Mouse (Mus musculus) spleen, adult 2 months (tissue): ENCODE results near the gene Sp4. TPM values are rescaled to one million over a fixed set of nuclear protein-coding genes. Genes with fewer than 3 reads are reported as not detected.

Experiments
- DNase-seq, 2 experiments: peaks; one replicate each; pipeline versions ENCODE4 v3.0.0 to v3.0.0-alpha.2; 2012 to 2021; ENCODE audit warnings: low spot score in 2 of 2, low read depth in 1 of 2
- H3K27ac ChIP-seq: fragments of 200-500 bp; 2 replicates; pipeline ENCODE4 v1.5.1; 2012; ENCODE audit warnings: low read length, inconsistent platforms; ENCODE audit not compliant: insufficient read depth
- H3K27me3 ChIP-seq: fragments of 200-500 bp; 2 replicates; pipeline ENCODE4 v1.6.1; 2012; ENCODE audit warnings: mild to moderate bottlenecking, moderate library complexity, low read length, inconsistent platforms; ENCODE audit not compliant: control insufficient read depth, insufficient read depth
- H3K36me3 ChIP-seq: fragments of 200-500 bp; 2 replicates; pipeline ENCODE4 v1.6.1; 2012; ENCODE audit warnings: mild to moderate bottlenecking, low read length, inconsistent platforms; ENCODE audit not compliant: control insufficient read depth, insufficient read depth
- H3K4me1 ChIP-seq: fragments of 200-500 bp; 2 replicates; pipeline ENCODE4 v1.6.1; 2011; ENCODE audit warnings: inconsistent platforms; ENCODE audit not compliant: control insufficient read depth, insufficient read depth, insufficient read length
- H3K4me3 ChIP-seq: fragments of 200-500 bp; 2 replicates; pipeline ENCODE4 v1.5.1; 2011; ENCODE audit warnings: mild to moderate bottlenecking, inconsistent platforms; ENCODE audit not compliant: insufficient read depth, insufficient read length; ENCODE audit errors: extremely low read depth
- CTCF ChIP-seq: fragments of 200-500 bp; IDR thresholded peaks from 2 replicates; pipeline ENCODE4 v1.5.1; 2011; ENCODE audit warnings: mild to moderate bottlenecking, inconsistent platforms; ENCODE audit not compliant: insufficient read depth, insufficient read length, insufficient replicate concordance; ENCODE audit errors: extremely low read depth
- POLR2A ChIP-seq: fragments of 200-500 bp; IDR thresholded peaks from 2 replicates; pipeline ENCODE4 v1.6.1; 2011; ENCODE audit warnings: low read depth, low read length, inconsistent platforms
- WGBS: fragments of 180-500 bp; shearing (Covaris S2); methylation state at CpG from one replicate; pipeline ENCODE4 v1.1.7; 2018; 5-methylcytosine and 5-hydroxymethylcytosine counted together
- polyA plus RNA-seq: library from polyadenylated mRNA; depleted of rRNA; stranded (reverse); fragments of >200 nt; gene quantifications from 2 replicates; pipeline ENCODE4 v1.2.3, GENCODE M21; 2012; rRNA removed

The Sp4 gene
- 7.7 and 9.0 TPM in 2 replicates for polyA plus RNA-seq

GRCm38 (mm10) chr12:118301072-118301865 lies at the start of gene Sp4:
Sp4 (minus strand) TSS chr12:118301440.
- no peak for TF ChIP-seq CTCF
- peak; percentile 67 for TF ChIP-seq POLR2A
- Histone ChIP-seq H3K36me3 (no peaks in the 10 kb centered on the region), H3K4me3 (peak within 1 kb of the TSS; percentile 85), H3K27me3 (no peaks in the 10 kb centered on the region), H3K4me1 (peaks cover 7% of the 10 kb centered on the region; the same call in 1 of the 2 replicates), H3K27ac (peak within 1 kb of the TSS; percentile 96)
- WGBS, result under 1% methylated on average over 74 of the region's 78 CpGs
- peak; percentile 79 to 86 for DNase-seq

- no peak overlapping the region for H3K4me3 ChIP-seq
- H3K4me1 ChIP-seq, result no peaks in the 10 kb centered on the region
- H3K27ac ChIP-seq, result no peak overlapping the region
- H3K36me3 ChIP-seq, result no peaks in the 10 kb centered on the region
- H3K27me3 ChIP-seq, result no peaks in the 10 kb centered on the region
- no peak for DNase-seq
- TF ChIP-seq CTCF (no peak), POLR2A (no peak)
- 57% methylated on average over 2 of the region's 2 CpGs for WGBS
Measured at GRCm38 (mm10) chr12:118339107-118339506, 37.9 kb upstream of the Sp4 start.

- H3K27ac ChIP-seq, result no peak overlapping the region
- H3K27me3 ChIP-seq, result no peaks in the 10 kb centered on the region
- no peak overlapping the region for H3K4me3 ChIP-seq
- no peaks in the 10 kb centered on the region for H3K36me3 ChIP-seq
- 69% methylated on average over 2 of the region's 2 CpGs for WGBS
- no peak for DNase-seq
- H3K4me1 ChIP-seq, result no peaks in the 10 kb centered on the region
- TF ChIP-seq CTCF (no peak), POLR2A (no peak)
Measured at GRCm38 (mm10) chr12:118338243-118338642, 37.0 kb upstream of the Sp4 start.

GRCm38 (mm10) chr12:118337291-118337690 lies 36.1 kb upstream of the Sp4 start:
- H3K4me1 ChIP-seq, result no peaks in the 10 kb centered on the region
- TF ChIP-seq CTCF (no peak), POLR2A (no peak)
- no peak for DNase-seq
- no peaks in the 10 kb centered on the region for H3K36me3 ChIP-seq
- H3K27ac ChIP-seq, result no peak overlapping the region
- no peaks in the 10 kb centered on the region for H3K27me3 ChIP-seq
- 79% methylated on average over 3 of the region's 3 CpGs for WGBS
- H3K4me3 ChIP-seq, result no peak overlapping the region

- WGBS, result 89% methylated on average over 6 of the region's 6 CpGs
- Histone ChIP-seq H3K27ac (no peak overlapping the region), H3K27me3 (no peaks in the 10 kb centered on the region), H3K36me3 (no peaks in the 10 kb centered on the region), H3K4me3 (no peak overlapping the region), H3K4me1 (no peaks in the 10 kb centered on the region)
- DNase-seq, result no peak
- TF ChIP-seq CTCF, result no peak
- TF ChIP-seq POLR2A, result no peak
Measured at GRCm38 (mm10) chr12:118328739-118329249, 27.6 kb upstream of the Sp4 start.

- Histone ChIP-seq H3K36me3 (no peaks in the 10 kb centered on the region), H3K4me1 (no peaks in the 10 kb centered on the region), H3K27ac (no peak overlapping the region), H3K27me3 (no peaks in the 10 kb centered on the region), H3K4me3 (no peak overlapping the region)
- no peak for DNase-seq
- 92% methylated on average over 2 of the region's 2 CpGs for WGBS
- TF ChIP-seq CTCF (no peak), POLR2A (no peak)
Measured at GRCm38 (mm10) chr12:118327566-118327965, 26.3 kb upstream of the Sp4 start.

- Histone ChIP-seq H3K27ac (no peak overlapping the region), H3K27me3 (no peaks in the 10 kb centered on the region), H3K4me3 (no peak overlapping the region), H3K36me3 (no peaks in the 10 kb centered on the region), H3K4me1 (no peaks in the 10 kb centered on the region)
- no peak for DNase-seq
- TF ChIP-seq CTCF (no peak), POLR2A (no peak)
- WGBS, result 79% methylated on average over 2 of the region's 2 CpGs
Measured at GRCm38 (mm10) chr12:118326161-118326560, 24.9 kb upstream of the Sp4 start.
